Mouse (Mus musculus) heart, embryonic 12.5 days (tissue): ENCODE measurements around the gene Ctla4. TPM values are rescaled to one million over a fixed set of nuclear protein-coding genes. Genes with fewer than 3 reads are reported as not detected.

ENCODE experiments used
- ATAC-seq: fragments of 200-750 bp; cut with Nextera tagmentation; 2 replicates; pipeline ENCODE4 v1.8.0; 2017; ENCODE audit warnings: moderate TSS enrichment, moderate library complexity; ENCODE audit not compliant: insufficient number of reproducible peaks, low FRiP score
- H3K27ac ChIP-seq: fragments of 300-500 bp; sonication (generic); 2 replicates; pipeline ENCODE4 v1.5.1; 2016; ENCODE audit warnings: mild to moderate bottlenecking, moderate library complexity; ENCODE audit not compliant: poor library complexity, severe bottlenecking
- H3K27me3 ChIP-seq: fragments of 300-500 bp; sonication (generic); replicated peaks from 2 replicates; pipeline ENCODE4 v1.6.1; 2016; ENCODE audit warnings: mild to moderate bottlenecking, moderate library complexity
- H3K36me3 ChIP-seq: fragments of 300-500 bp; sonication (generic); 2 replicates; pipeline ENCODE4 v1.6.1; 2016; ENCODE audit warnings: mild to moderate bottlenecking, moderate library complexity
- H3K4me1 ChIP-seq: fragments of 300-500 bp; sonication (generic); replicated peaks from 2 replicates; pipeline ENCODE4 v1.6.1; 2016; ENCODE audit warnings: mild to moderate bottlenecking
- H3K4me2 ChIP-seq: fragments of 300-500 bp; sonication (generic); 2 replicates; pipeline ENCODE4 v1.6.1; 2016; ENCODE audit warnings: mild to moderate bottlenecking, moderate library complexity
- H3K4me3 ChIP-seq: fragments of 300-500 bp; sonication (generic); 2 replicates; pipeline ENCODE4 v1.5.1; 2016; ENCODE audit warnings: mild to moderate bottlenecking
- H3K9ac ChIP-seq: fragments of 300-500 bp; sonication (generic); 2 replicates; pipeline ENCODE4 v1.6.1; 2016; ENCODE audit warnings: mild to moderate bottlenecking, moderate library complexity
- H3K9me3 ChIP-seq: fragments of 300-500 bp; sonication (generic); replicated peaks from 2 replicates; pipeline ENCODE4 v1.6.1; 2016; ENCODE audit warnings: mild to moderate bottlenecking, moderate library complexity
- WGBS: fragments of 180-500 bp; shearing (Covaris S2); methylation state at CpG from one replicate; pipeline ENCODE4 v1.1.7; 2016; 5-methylcytosine and 5-hydroxymethylcytosine counted together
- polyA plus RNA-seq: library from polyadenylated mRNA; unstranded; fragments of >200 nt; fragmentation: Nextera tagmentation; extraction: Ambion mirVana; gene quantifications from 2 replicates; pipeline ENCODE4 v1.2.1, GENCODE M21; 2016

Ctla4 gene
- polyA plus RNA-seq, 1 experiment from 2014 or later = not detected

- no peak for ATAC-seq
- WGBS = 79% methylated on average over 6 of the region's 6 CpGs
These were observed 61.3 kb downstream of the Ctla4 start for GRCm38 (mm10) chr1:60948112-60948511.

DNA sequence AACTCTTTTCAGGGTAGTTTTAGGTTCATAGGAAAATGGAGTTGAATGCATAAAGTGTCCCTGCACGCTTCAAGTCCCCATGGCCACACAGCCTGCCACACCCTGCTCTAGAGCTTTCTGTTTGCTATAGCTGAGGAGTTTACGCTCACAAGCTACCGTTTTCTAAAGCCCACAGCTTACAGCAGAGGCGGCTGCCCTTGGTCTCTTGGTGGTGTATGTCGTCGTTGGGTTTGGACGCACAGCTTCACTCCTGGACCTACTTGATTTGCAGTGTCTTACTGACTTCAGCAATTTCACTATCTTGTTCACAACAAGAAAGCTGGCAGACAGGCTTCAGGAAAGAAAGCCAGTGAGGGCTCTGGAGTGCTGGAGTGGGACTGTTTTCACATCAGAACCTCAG lies 66.2 kb downstream of the Ctla4 start:
- Histone ChIP-seq H3K9me3 (no peaks in the 10 kb centered on the region), H3K9ac (no peak overlapping the region), H3K4me1 (peaks cover 13% of the 10 kb centered on the region; the same call in 1 of the 2 replicates), H3K4me3 (no peak overlapping the region), H3K27me3 (no peaks in the 10 kb centered on the region), H3K4me2 (peak overlapping the region; percentile 39), H3K36me3 (no peaks in the 10 kb centered on the region), H3K27ac (peak overlapping the region; percentile 76)
- WGBS = 43% methylated on average over 7 of the region's 7 CpGs
- no peak for ATAC-seq

More at GRCm38 (mm10) chr1:60948112-60948511, 61.3 kb downstream of the Ctla4 start:
- Histone ChIP-seq H3K4me3 (no peak overlapping the region), H3K9me3 (no peaks in the 10 kb centered on the region), H3K27me3 (no peaks in the 10 kb centered on the region), H3K36me3 (no peaks in the 10 kb centered on the region), H3K27ac (no peak overlapping the region), H3K4me1 (peaks cover 11% of the 10 kb centered on the region), H3K4me2 (no peak overlapping the region), H3K9ac (no peak overlapping the region)

DNA sequence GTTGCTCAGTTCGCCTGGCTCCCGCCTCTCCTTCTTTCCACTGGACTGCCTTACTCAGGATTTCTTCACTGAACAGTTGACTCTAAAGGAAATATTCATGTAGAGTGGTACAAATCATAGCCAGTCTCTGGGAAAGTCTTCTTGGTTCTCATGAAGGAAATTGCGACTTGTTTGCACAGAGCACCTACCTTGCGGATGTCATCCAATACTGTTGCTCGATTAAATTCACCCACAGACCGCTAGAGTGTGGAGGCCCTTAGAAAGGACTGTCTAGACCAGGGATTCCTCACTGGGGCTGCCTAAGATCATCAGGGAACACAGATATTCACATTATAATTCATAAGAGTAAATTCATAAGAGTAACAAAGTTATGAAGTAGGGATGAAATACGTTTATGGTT lies 66.9 kb downstream of the Ctla4 start:
- no peak overlapping the region for H3K4me3 ChIP-seq
- 88% methylated on average over 7 of the region's 7 CpGs for WGBS
- H3K36me3 ChIP-seq = no peaks in the 10 kb centered on the region
- H3K9ac ChIP-seq = no peak overlapping the region
- H3K9me3 ChIP-seq = no peaks in the 10 kb centered on the region
- H3K4me1 ChIP-seq = peaks cover 13% of the 10 kb centered on the region; the same call in 1 of the 2 replicates
- H3K27me3 ChIP-seq = no peaks in the 10 kb centered on the region
- no peak overlapping the region for H3K4me2 ChIP-seq
- H3K27ac ChIP-seq = no peak overlapping the region
- ATAC-seq = no peak

GRCm38 (mm10) chr1:60954759-60955158 lies 68.0 kb downstream of the Ctla4 start:
- H3K9ac ChIP-seq = no peak overlapping the region
- H3K36me3 ChIP-seq = no peaks in the 10 kb centered on the region
- 64% methylated on average over 2 of the region's 2 CpGs for WGBS
- no peaks in the 10 kb centered on the region for H3K9me3 ChIP-seq
- no peak overlapping the region for H3K4me3 ChIP-seq
- H3K4me2 ChIP-seq = no peak overlapping the region
- H3K27me3 ChIP-seq = no peaks in the 10 kb centered on the region
- no peak overlapping the region for H3K27ac ChIP-seq
- peaks cover 21% of the 10 kb centered on the region for H3K4me1 ChIP-seq
- no peak for ATAC-seq

- Histone ChIP-seq H3K27ac (no peak overlapping the region), H3K4me1 (peaks cover 23% of the 10 kb centered on the region), H3K9me3 (no peaks in the 10 kb centered on the region), H3K4me2 (no peak overlapping the region), H3K36me3 (no peaks in the 10 kb centered on the region), H3K4me3 (no peak overlapping the region), H3K27me3 (no peaks in the 10 kb centered on the region), H3K9ac (no peak overlapping the region)
- WGBS = 91% methylated on average over 3 of the region's 3 CpGs
- ATAC-seq = no peak
These were observed 68.4 kb downstream of the Ctla4 start for GRCm38 (mm10) chr1:60955186-60955585.

DNA sequence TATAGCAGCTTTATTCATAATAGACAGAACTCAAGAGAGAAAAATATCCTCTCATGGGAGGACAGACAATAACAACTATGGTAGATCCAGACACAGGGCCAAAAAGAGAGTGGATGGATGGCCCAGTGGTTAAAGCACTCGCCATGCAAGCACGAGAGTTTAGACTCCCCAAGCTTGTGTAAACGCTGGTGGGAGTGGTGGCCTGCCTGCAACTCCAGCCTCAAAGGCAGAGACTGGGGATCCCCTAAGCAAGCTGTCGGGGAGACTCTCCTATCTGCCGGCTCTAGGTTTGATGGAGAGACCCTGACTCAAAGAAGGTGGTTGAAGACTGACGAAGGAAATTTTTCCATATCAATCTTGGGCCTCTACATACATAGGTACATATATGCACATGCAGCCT lies 69.4 kb downstream of the Ctla4 start:
- 87% methylated on average over 6 of the region's 6 CpGs for WGBS
- H3K4me2 ChIP-seq = no peak overlapping the region
- peaks cover 23% of the 10 kb centered on the region for H3K4me1 ChIP-seq
- H3K27ac ChIP-seq = no peak overlapping the region
- H3K9ac ChIP-seq = no peak overlapping the region
- ATAC-seq = no peak
- H3K27me3 ChIP-seq = no peaks in the 10 kb centered on the region
- no peak overlapping the region for H3K4me3 ChIP-seq
- H3K9me3 ChIP-seq = no peaks in the 10 kb centered on the region
- H3K36me3 ChIP-seq = no peaks in the 10 kb centered on the region

DNA sequence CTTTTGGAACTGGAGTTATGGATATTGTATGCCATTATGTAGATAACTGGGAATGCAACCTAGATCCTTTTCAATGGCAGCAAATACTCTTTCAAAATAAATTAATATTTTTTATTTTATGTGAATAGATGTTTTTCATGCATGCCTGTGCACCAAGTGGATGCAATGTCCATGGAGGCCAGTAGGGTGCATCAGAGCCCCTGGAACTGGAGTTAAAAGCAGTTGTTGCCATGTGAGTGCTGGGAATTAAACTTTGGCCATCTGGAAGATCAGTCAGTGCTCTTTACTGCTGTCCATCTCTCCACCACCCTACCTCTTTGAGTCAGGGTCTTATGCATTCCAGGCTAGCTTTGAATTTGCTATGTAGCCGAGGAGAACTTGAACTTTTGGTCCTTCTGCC lies 71.5 kb downstream of the Ctla4 start:
- Histone ChIP-seq H3K4me2 (no peak overlapping the region), H3K36me3 (no peaks in the 10 kb centered on the region), H3K4me3 (no peak overlapping the region), H3K27me3 (no peaks in the 10 kb centered on the region), H3K9me3 (no peaks in the 10 kb centered on the region), H3K27ac (no peak overlapping the region), H3K9ac (no peak overlapping the region), H3K4me1 (peaks cover 10% of the 10 kb centered on the region)
- WGBS = 67% methylated on average over 1 of the region's 1 CpGs
- ATAC-seq = no peak

DNA sequence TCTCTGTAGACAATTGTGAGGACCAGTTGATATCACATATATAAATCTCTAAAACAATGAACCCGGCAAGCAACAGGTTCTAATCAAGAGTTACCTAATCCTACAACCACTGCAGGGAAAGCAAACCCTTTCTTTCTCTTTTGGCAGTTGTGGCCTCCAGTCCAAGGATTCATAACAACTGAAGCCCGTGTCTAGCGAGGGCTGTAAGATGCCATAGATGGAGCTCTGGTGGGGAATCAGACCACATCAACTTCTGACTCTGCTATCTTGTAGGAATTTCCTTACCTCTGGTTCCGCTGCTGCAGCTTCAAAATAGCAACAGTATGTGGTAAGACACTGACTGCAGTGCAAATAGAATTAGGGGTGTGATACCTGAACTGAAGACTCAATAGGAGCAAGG lies 72.4 kb downstream of the Ctla4 start:
- Histone ChIP-seq H3K27ac (peak overlapping the region; percentile 44; the same call in 1 of the 2 replicates), H3K4me2 (no peak overlapping the region)
- WGBS = 53% methylated on average over 4 of the region's 4 CpGs

GRCm38 (mm10) chr1:60960451-60960850 lies 73.7 kb downstream of the Ctla4 start:
- peak; percentile 87 for ATAC-seq
- Histone ChIP-seq H3K9ac (no peak overlapping the region), H3K27ac (peak overlapping the region; percentile 63), H3K27me3 (no peaks in the 10 kb centered on the region), H3K4me1 (peaks cover 10% of the 10 kb centered on the region), H3K4me3 (no peak overlapping the region), H3K36me3 (no peaks in the 10 kb centered on the region), H3K9me3 (no peaks in the 10 kb centered on the region), H3K4me2 (peak overlapping the region; percentile 37)
- WGBS = 29% methylated on average over 11 of the region's 11 CpGs

More for the DNA sequence above, 72.4 kb downstream of the Ctla4 start:
- no peak overlapping the region for H3K9ac ChIP-seq
- H3K27me3 ChIP-seq = no peaks in the 10 kb centered on the region
- no peak for ATAC-seq
- no peaks in the 10 kb centered on the region for H3K9me3 ChIP-seq
- no peaks in the 10 kb centered on the region for H3K36me3 ChIP-seq
- H3K4me3 ChIP-seq = no peak overlapping the region
- H3K4me1 ChIP-seq = peaks cover 10% of the 10 kb centered on the region

- 19% methylated on average over 4 of the region's 4 CpGs for WGBS
- Histone ChIP-seq H3K9me3 (0 out of 2 replicates have a peak, but pooled peaks cover 2% of the 10 kb centered on the region), H3K4me3 (no peak overlapping the region), H3K27me3 (no peaks in the 10 kb centered on the region), H3K4me1 (peaks cover 10% of the 10 kb centered on the region), H3K4me2 (peak overlapping the region; percentile 37; the same call in 1 of the 2 replicates), H3K9ac (no peak overlapping the region), H3K36me3 (no peaks in the 10 kb centered on the region), H3K27ac (peak overlapping the region; percentile 8; the same call in 1 of the 2 replicates)
- peak; percentile 69; the same call in 1 of the 2 replicates for ATAC-seq
These were observed 74.3 kb downstream of the Ctla4 start for GRCm38 (mm10) chr1:60961080-60961479.

GRCm38 (mm10) chr1:60962095-60962494 lies 75.3 kb downstream of the Ctla4 start:
- no peaks in the 10 kb centered on the region for H3K36me3 ChIP-seq
- no peak overlapping the region for H3K9ac ChIP-seq
- no peak overlapping the region for H3K4me3 ChIP-seq
- no peak overlapping the region for H3K27ac ChIP-seq
- H3K9me3 ChIP-seq = 0 out of 2 replicates have a peak, but pooled peaks cover 2% of the 10 kb centered on the region
- WGBS = 84% methylated on average over 4 of the region's 4 CpGs
- H3K27me3 ChIP-seq = no peaks in the 10 kb centered on the region
- H3K4me1 ChIP-seq = peaks cover 10% of the 10 kb centered on the region
- H3K4me2 ChIP-seq = no peak overlapping the region
- ATAC-seq = no peak
